17 mouse cellular contexts compared by ENCODE assay signal in genomic region chr19:57229161-57229560, GRCm38 (mm10).
"Had no signal": no experiment of that assay in that cellular context is flagged by ENCODE, and none has a peak within 500 bp of the region (broad histone marks: within the 10 kb centered on the region; RNA-seq: fewer than 3 reads in every experiment).

No protein-coding gene starts in this region.

- H3K27ac ChIP-seq: midbrain, embryonic 10.5 days; midbrain, embryonic 12.5 days; neural tube, embryonic 13.5 days; neural tube, embryonic 15.5 days had no signal

- H3K36me3 ChIP-seq: midbrain, embryonic 10.5 days; midbrain, embryonic 12.5 days; neural tube, embryonic 13.5 days; neural tube, embryonic 15.5 days had no signal

- ATAC-seq: midbrain, embryonic 16.5 days had no signal

- H3K9me3 ChIP-seq: midbrain, embryonic 10.5 days; midbrain, embryonic 12.5 days; neural tube, embryonic 13.5 days; neural tube, embryonic 15.5 days had no signal

- H3K4me1 ChIP-seq: midbrain, embryonic 10.5 days; midbrain, embryonic 12.5 days; neural tube, embryonic 13.5 days; neural tube, embryonic 15.5 days had no signal

- DNase-seq: lung, adult 18-20 months; lung, embryonic 14.5 days; lung, postnatal 10 days; lung, postnatal 4 days; midbrain, embryonic 14.5 days; retina, postnatal 1 day; right cerebral cortex, adult 18-20 months; spleen, adult 18-20 months; thymus, adult 18-20 months; thymus, postnatal 14 days; thymus, postnatal 36 days had no signal

- H3K27me3 ChIP-seq: midbrain, embryonic 12.5 days; neural tube, embryonic 13.5 days; neural tube, embryonic 15.5 days had no signal

- H3K4me2 ChIP-seq: lung, embryonic 14.5 days; midbrain, embryonic 12.5 days; neural tube, embryonic 13.5 days; neural tube, embryonic 15.5 days had no signal

- H3K9ac ChIP-seq: lung, embryonic 14.5 days; midbrain, embryonic 12.5 days; neural tube, embryonic 13.5 days; neural tube, embryonic 15.5 days had no signal

- H3K4me3 ChIP-seq: midbrain, embryonic 10.5 days; midbrain, embryonic 12.5 days; myocyte; neural tube, embryonic 13.5 days; neural tube, embryonic 15.5 days had no signal
